Mouse (Mus musculus) ovary, postnatal 36 days (tissue): ENCODE data around the gene Mymx.

ENCODE experiments used
- DNase-seq: peaks from one replicate; pipeline ENCODE4 v3.0.0; 2022; ENCODE audit warnings: low spot score, mixed read lengths

Mymx gene

DNA sequence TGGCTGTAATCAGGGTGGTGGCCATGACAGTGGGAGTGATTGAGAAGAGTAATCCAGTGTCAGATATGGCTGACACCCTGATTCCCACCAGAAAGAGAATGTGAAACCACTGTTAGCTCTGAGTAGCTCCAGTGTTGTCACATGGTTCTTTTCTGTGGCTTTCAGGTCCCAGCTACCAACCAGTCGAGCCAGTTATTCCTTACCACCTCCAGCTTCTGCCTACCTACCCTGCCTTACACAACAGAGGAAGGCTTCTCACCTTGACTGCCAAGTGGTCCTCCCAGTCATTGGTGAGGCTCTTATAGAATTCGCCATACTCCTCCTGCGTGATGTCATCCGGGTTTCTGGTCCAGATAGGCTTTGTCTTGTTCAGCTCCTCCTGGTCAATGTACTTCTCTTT is 31.9 kb downstream of the Mymx start:
- no peak for DNase-seq

GRCm38 (mm10) chr17:45568990-45569389 is 32.9 kb downstream of the Mymx start:
- no peak for DNase-seq

DNA sequence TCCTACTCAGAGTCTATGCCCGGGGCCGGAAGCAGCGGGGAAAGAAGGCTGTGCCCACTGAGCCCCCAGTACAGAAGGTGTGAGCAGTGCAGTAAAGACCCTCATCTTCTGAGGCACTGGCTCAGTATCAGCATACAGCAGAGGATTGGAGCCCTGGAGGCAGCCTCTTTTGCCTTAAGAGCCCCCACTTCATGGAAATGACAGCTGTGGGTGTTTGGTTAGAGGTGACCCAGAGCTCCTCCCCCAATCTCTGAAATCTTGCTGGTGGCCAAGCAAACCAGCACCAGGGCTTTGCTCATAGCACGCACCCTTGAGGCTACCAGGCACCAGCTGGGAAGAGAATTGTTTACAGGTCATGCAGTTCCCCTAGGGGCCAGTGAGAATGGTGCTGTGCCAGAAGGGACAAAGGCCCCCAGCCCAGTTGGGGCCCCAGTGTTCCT is 34.7 kb downstream of the Mymx start:
- DNase-seq, result no peak

- no peak for DNase-seq
Observed at GRCm38 (mm10) chr17:45566360-45567161, 35.3 kb downstream of the Mymx start.

GRCm38 (mm10) chr17:45566031-45566359 is 35.9 kb downstream of the Mymx start:
- DNase-seq, result no peak

- DNase-seq, result no peak
Observed at GRCm38 (mm10) chr17:45565103-45565502, 36.8 kb downstream of the Mymx start.

DNA sequence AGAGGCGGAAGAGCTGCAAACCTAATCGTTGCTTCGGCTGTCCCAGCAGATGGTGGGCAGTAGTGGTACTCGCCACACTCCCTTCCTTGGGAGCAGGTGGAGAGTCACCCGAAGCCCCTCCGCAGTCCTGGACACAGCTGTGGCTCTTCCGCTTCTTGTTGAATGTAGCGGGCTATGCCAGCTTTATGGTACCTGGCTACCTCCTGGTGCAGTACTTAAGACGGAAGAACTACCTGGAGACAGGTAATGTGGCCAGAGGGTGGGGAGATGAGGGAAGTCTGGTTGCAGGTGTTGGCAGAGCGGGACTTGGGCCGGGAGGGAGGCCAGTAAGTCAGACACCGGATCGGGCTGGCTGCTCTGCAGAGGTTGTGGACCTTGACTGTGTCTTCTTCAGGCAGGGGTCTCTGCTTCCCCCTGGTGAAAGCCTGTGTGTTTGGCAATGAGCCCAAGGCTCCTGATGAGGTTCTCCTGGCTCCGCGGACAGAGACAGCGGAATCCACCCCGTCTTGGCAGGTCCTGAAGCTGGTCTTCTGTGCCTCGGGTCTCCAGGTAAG is 37.3 kb downstream of the Mymx start:
- DNase-seq, result no peak

- DNase-seq, result peak; percentile 94
Observed at GRCm38 (mm10) chr17:45563655-45564530, 38.0 kb downstream of the Mymx start, which contains the start of gene Slc35b2. Slc35b2 (plus strand) TSS chr17:45563874.

- DNase-seq, result no peak
Observed at GRCm38 (mm10) chr17:45563216-45563615, 38.7 kb downstream of the Mymx start.

GRCm38 (mm10) chr17:45559732-45560525 is 42.0 kb downstream of the Mymx start:
- DNase-seq, result no peak

GRCm38 (mm10) chr17:45557998-45558862 is 43.7 kb downstream of the Mymx start:
- no peak for DNase-seq

DNA sequence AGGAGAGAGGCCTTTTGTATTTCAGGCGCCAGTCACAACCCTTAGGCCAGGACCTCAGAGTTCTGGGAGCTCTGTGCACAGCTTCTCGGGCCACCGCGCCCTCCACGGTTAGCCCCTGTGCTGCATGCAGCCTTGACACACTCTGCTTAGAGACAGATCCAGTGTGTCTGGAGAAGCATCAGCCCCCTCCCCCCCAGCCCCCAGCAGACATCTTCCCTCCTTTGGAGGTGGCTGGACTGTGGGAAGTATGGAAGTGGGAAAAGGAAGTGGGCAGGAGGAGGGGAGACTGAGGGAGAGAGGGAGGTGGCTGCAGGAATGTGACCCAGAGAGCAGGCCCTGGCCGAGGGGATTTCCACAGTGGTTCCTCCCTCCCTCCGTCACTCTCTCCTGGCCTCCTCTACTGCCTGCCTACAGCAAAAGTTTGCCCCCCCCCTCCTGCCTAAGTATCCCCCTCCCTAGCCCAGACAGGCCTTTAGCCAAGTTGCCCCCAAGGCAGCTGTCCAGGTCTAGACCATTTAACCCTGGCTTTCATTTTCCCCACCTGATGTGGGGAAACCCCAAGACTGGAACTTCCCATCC is 44.6 kb downstream of the Mymx start:
- no peak for DNase-seq

- no peak for DNase-seq
Observed at GRCm38 (mm10) chr17:45556514-45557245, 45.2 kb downstream of the Mymx start.

DNA sequence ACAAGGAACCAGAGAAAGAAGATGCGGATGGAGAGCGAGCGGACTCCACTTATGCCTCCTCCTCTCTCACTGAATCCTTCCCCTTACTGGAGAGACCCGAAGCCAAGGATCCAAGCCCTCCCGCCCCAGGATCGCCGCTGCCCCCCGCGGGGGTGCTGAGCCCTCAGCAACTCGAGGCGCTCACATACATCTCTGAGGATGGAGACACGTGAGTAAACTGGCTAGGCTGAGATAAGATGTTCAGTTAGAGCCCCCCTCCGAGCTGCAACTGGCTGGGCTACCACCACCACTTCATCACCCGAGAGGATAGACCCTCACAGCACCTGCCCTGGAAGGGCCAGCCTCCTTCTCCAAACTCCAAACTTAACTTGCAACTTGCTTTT is 45.8 kb downstream of the Mymx start:
- DNase-seq, result no peak

DNA sequence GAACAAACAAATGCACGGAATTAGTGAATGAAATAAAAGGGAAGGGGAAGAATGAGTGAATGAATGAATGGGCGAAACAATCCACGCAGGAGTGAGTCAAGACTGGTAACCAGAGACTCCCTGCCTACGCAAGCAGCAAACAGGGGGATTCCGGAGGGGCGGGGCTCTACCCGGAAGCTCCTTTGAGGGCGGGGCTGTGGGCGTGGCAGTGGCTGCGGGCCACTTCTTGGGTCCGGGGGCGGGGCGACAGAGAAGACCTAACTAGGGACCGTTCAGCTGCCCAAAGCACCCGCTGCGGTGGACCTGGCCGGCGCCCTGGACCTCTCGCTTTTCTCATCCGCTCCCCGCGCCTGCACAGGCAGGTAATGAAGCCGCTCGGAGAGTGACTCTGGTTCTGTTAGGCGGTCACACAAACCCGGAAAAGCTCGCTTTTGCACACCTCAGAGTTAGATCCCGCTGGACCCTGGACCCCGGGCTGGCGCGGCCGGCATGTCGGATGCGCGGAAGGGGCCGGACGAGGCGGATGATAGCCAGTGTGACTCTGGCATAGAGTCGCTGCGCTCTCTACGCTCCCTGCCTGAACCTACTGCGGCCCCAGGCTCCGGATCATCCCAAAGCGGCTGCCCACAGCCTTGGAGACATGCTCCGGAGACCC is 46.3 kb downstream of the Mymx start, which contains the start of gene Nfkbie:
Gene Nfkbie, plus strand, starts transcription at position 252 of the 655 bp plus-strand sequence.
- peak; percentile 96 for DNase-seq

- DNase-seq, result no peak
Observed at GRCm38 (mm10) chr17:45554420-45554819, 47.5 kb downstream of the Mymx start.

DNA sequence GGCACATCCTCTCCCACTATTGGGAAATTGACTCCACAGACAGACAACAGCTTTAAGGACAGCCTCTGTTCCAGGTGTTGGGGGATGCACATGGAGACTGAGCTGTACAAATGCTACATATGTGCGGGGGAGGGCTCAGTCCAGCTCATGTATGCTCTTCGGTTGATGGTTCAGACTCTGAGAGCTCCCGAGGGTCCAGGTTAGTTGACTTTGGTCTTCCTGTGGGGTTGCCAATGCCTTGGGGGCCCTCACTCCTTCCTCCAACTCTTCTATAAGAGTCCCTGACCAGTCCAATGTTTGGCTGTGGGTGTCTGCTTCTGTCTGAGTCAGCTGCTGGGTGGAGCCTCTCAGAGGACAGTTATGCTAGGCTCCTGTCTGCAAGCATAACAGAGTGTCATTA is 48.8 kb downstream of the Mymx start:
- DNase-seq, result no peak

- peak; percentile 71 for DNase-seq
Observed at GRCm38 (mm10) chr17:45551816-45552451, 50.0 kb downstream of the Mymx start.
